Mouse (Mus musculus) spleen, embryonic (tissue): Measurements from ENCODE around the gene Tap1.
"Not testable (repeated sequence)": the region's sequence is repeated elsewhere in the genome, so short reads cannot be mapped to it uniquely, and the experiment has no call there.

Experiments
- CTCF ChIA-PET: fragments of 350-600 bp; sonication (Branson Sonifier 250); formaldehyde crosslinking; loops from one replicate; lab custom pipeline; 2022; lab: Charles Lee

Gene Tap1

DNA sequence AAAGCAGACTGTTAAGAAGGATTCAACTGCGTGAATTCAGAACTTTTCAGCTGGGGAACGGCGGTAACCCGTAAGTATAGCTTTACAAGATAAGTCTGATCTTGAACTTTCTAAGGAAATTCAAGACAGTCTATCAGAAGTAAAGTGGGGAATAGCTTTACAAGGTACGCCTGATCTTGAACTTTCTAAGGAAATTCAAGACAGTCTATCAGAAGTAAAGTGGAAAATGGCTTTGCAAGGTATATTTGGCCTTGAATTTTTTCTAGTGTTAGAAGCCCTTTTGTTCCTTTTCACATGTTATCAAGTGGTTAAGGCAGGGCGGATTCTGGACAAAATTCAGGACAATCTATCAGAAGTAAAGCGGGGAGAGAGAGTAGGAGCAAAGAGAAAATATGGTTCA is 32.4 kb downstream of the Tap1 start:
- CTCF ChIA-PET = not testable (repeated sequence)

DNA sequence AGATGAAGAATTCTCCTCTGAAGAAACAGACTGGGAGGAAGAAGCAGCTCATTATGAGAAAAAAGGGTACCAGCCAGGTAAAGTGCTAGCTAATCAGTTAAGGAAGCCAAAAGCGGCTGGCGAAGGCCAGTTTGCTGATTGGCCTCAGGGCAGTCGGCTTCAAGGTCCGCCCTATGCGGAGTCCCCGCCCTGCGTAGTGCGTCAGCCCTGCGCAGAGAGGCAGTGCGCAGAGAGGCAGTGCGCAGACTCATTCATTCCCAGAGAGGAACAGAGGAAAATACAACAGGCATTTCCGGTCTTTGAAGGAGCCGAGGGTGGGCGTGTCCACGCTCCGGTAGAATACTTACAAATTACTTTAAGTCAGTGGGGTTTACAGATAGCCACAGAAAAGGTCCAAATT is 33.0 kb downstream of the Tap1 start:
- CTCF ChIA-PET = not testable (repeated sequence)

DNA sequence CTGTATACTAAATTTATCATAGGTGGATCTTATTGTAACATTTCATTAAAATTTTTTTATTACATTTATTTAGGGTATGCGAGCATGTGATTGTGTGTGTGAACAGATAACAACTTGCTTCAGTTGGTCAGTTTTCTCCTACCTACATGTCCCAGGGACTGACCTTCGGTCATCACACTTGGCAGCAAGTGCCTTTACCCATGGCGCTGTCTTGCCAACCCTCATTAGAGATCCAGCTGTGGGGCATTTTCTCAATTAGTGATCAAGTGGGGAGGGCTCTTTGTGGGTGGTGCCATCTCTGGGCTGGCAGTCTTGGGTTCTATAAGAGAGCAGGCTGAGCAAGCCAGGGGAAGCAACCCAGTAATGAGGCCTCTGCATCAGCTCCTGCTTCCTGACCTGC is 37.5 kb downstream of the Tap1 start:
- CTCF ChIA-PET = no interaction called here

DNA sequence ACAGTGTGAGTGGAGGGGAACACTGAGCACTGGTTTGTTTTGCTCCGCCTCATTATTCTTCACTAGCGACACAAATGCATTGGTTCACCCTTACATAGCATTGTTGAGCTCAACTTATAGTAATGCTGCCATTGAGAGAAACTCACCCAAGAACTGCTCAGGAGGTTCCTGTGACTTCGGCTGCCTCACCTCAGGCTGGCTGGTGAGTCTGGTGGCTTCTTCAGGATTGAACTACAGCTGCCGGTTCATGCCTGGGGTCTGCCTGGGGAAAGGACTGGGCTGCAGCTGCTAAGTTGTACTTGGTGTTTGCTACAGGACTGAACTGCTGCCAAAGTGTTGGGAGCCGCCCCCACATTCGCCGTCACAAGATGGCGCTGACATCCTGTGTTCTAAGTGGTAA is 38.1 kb downstream of the Tap1 start:
- CTCF ChIA-PET = no interaction called here

DNA sequence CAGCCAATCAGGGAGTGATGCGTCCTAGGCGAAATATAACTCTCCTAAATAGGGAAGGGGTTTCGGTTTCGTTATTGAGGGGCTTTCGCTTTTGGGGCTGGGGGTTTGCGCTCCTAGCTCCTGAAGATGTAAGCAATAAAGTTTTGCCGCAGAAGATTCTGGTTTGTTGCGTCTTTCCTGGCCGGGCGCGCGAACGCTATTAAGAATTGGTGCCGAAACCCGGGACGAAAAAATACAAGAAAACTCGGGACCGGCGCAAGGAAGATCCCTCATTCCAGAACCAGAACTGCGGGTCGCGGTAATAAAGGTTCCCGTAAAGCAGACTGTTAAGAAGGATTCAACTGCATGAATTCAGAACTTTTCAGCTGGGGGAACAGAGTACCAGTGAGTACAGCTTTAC is 38.6 kb downstream of the Tap1 start:
- CTCF ChIA-PET = not testable (repeated sequence)

DNA sequence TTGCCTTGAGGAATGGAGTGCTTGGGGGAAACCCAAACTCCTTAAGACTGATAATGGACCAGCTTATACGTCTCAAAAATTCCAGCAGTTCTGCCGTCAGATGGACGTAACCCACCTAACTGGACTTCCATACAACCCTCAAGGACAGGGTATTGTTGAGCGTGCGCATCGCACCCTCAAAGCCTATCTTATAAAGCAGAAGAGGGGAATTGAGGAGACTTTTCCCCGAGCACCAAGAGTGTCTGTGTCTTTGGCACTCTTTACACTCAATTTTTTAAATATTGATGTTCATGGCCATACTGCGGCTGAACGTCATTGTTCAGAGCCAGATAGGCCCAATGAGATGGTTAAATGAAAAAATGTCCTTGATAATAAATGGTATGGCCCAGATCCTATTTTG is 43.6 kb downstream of the Tap1 start:
- CTCF ChIA-PET = not testable (repeated sequence)

DNA sequence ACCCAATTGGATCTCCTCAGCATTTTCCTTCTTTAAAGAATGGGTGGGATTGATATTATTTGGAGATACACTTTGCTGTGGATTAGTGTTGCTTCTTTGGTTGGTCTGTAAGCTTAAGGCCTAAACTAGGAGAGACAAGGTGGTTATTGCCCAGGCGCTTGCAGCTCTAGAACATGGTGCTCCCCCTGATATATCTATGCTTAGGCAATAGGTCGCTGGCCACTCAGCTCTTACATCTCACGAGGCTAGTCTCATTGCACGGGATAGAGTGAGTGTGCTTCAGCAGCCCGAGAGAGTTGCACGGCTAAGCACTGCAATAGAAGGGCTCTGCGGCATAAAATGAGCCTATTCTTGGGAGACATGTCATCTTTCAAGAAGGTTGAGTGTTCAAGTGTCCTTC is 44.7 kb downstream of the Tap1 start:
- CTCF ChIA-PET = not testable (repeated sequence)

DNA sequence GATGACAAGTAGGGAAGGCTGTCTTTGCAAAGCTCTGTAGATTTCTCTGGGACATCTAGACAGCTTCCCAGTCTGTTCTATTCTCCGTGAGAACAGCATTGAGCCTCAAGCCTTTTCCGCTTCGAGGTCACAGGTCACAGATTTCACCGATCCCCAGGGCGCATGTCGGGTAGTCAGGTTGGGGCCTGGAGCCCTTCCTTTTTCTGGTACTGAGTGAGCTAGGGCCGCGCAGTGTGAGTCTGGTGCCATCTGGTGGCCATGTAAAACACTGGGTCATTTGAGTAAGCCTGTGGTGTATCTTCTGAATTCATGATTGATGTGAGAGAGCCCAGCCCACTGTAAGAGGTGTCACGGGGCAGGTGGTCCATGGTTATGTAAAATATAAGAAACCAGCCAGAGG is 47.6 kb downstream of the Tap1 start:
- CTCF ChIA-PET = interaction anchor here (0.8 to 1.2 kb wide), 2 partner anchors 65 to 158 kb away, joined by 3 to 4 read pairs; no protein-coding TSS in a partner anchor

DNA sequence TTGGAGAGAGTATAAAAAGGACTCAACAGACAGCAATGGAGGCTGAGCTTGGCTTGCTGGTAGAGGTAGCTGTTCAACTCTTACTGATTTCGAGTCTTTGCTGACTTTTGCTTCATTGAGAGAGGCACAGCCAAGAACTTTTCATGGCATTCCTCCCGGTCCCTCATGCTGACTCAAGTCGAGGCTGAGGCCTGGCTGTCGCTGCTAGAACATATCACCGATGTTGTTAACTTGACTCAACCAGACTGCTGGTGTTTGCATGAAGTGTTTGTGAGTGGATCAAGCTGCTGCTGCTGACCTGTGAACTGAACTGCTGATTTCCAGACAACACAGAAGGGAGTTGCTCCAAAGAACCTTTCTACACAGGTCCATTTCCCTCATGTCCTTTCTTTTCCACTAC is 49.3 kb downstream of the Tap1 start:
- CTCF ChIA-PET = interaction anchor here (0.6 to 2.4 kb wide), 2 partner anchors 44 to 67 kb away, joined by 3 to 7 read pairs; no protein-coding TSS in a partner anchor

DNA sequence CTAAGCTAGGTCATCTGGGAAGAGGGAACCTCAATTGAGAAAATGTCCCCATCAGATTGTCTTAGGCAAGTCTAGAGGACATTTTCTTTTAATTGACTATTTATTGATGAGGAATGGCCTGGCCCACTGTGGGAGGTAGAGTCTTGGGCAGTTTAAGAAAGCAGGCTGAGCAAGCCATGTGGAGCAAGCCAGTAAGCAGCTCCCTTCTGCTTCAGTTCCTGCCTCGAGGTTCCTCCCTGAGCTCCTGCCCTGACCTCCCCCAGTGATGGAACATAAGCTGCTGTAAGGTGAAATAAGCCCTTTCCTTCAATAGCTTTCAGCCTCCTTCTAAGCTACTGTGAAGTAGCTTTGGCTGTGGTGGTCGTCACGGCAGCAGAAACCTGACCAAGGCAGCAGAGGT is 50.4 kb downstream of the Tap1 start:
- CTCF ChIA-PET = interaction anchor here (0.6 to 2.4 kb wide), 2 partner anchors 68 to 137 kb away, joined by 6 to 7 read pairs; no protein-coding TSS in a partner anchor

DNA sequence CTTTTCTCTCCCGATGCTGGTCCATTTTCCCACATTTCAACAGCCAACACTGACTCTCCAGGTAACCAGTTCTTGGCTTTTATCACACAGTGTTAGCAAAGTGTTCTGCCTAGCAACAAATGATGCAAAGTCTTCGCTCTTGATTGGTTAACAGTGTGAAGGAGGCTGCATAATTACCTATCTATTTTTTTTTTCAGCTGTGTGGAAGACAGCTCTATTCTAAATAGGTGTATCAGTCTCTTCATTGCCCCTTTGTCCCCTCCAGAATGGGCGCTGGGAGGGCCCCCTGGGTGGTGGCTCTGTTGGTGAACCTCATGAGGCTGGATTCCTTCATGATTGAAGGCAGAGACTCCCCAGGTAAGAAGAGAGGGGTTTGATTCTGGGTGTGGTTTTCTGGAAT is 51.4 kb downstream of the Tap1 start, which contains the start of gene H2-Ob:
Gene H2-Ob (plus strand): TSS at position 198 of the 400 bp plus-strand sequence.
- CTCF ChIA-PET = interaction anchor here (0.7 kb wide), 1 partner anchor 261 kb away, joined by 3 read pairs; no protein-coding TSS in a partner anchor

DNA sequence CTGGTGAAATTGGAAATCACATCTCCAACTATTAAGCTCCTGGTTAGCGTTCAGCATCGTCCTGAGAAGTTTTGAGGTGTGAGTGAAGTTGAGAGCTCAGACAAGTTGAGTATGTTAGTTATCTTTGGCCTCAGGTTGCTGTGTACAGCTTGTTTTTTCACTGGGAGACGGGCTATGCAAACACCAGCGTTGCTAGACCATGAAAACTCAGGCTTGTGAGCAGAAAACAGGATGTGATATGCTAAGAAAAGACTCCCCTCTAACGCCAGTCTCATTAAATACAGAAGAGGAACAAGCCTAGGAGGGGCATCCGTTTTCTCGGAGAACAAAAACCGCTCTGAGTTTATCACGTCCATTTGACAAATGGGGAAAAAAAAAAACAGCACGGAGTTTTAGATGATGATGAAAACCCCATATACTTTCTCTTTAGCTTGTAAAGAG is 52.3 kb downstream of the Tap1 start:
- CTCF ChIA-PET = interaction anchor here (0.6 to 1.3 kb wide), 7 partner anchors 8 to 320 kb away, joined by 3 to 11 read pairs (median 3); no protein-coding TSS in a partner anchor

DNA sequence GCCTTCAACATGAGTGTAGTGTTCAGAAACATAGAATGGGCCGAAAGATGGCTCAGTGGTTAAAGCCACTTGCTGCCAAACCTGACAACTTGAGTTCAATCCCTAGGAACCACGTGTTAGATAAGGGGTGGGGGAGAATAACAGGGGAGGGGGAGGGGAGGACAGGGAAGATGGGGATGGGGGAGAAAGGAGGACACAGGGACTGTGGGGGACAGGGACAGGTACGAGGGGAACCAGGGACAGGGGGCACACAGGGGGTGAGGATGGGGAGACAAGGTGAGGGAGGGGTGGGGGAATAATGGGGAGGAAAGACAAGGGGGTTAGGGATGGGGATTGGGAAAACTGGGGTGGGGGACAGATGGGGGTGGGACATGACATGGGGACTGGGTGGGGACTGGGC is 53.0 kb downstream of the Tap1 start:
- CTCF ChIA-PET = interaction anchor here (0.7 to 1.3 kb wide), 3 partner anchors 8 to 108 kb away, joined by 3 to 4 read pairs (median 3); no protein-coding TSS in a partner anchor

DNA sequence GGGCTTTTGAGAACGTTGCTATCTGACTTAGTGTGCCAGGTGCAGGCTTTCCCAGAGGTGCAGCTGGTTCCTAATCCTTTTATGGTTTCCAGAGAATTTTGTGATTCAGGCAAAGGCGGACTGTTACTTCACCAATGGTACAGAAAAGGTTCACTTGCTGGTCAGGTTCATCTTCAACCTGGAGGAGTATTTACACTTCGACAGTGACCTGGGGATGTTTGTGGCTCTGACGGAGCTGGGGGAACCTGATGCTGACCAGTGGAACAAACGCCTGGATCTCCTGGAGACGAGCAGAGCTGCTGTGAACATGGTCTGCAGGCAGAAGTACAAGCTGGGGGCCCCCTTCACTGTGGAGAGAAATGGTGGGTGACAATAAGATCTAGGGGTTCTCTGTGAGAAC is 53.6 kb downstream of the Tap1 start:
- CTCF ChIA-PET = interaction anchor here (1.6 kb wide), 1 partner anchor 108 kb away, joined by 5 read pairs; no protein-coding TSS in a partner anchor

DNA sequence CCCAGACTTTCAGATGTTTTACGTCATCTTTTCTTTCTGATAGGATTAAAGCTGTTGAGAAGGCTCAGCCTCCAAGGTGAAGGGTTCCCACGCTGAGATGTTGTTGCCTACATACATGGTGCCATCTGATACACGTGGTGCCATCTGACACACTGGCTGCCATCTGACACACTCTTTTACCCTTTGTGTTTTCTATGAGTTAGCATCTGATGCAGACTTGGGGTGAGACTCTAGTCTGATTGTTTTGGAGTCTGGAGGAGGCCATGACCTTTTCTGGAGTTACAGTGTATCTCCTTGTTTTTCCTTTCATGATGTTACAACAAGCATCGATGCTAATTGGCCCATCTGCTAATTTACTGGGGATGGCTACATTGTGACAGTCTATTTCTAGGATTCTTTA is 57.3 kb downstream of the Tap1 start:
- CTCF ChIA-PET = no interaction called here
